Mouse (Mus musculus) forebrain, embryonic 13.5 days (tissue): ENCODE measurements around the gene Map3k14. TPM values are rescaled to one million over a fixed set of nuclear protein-coding genes. Genes with fewer than 3 reads are reported as not detected.
A peak's percentile ranks its signal among the peaks of the same experiment; 100 is the strongest.

Experiments
- ATAC-seq: fragments of 200-750 bp; cut with Nextera tagmentation; 2 replicates; pipeline ENCODE4 v1.8.0; 2017
- H3K27ac ChIP-seq: fragments of 300-500 bp; sonication (generic); 2 replicates; pipeline ENCODE4 v1.5.1; 2015; ENCODE audit warnings: inconsistent platforms, mild to moderate bottlenecking, moderate library complexity
- H3K27me3 ChIP-seq: fragments of 300-500 bp; sonication (generic); 2 replicates; pipeline ENCODE4 v1.6.1; 2015; ENCODE audit warnings: mild to moderate bottlenecking, inconsistent platforms
- H3K36me3 ChIP-seq: fragments of 300-500 bp; sonication (generic); 2 replicates; pipeline ENCODE4 v1.6.1; 2015; ENCODE audit warnings: mild to moderate bottlenecking, inconsistent platforms; ENCODE audit not compliant: poor library complexity, severe bottlenecking
- H3K4me1 ChIP-seq: fragments of 300-500 bp; sonication (generic); 2 replicates; pipeline ENCODE4 v1.6.1; 2015; ENCODE audit warnings: inconsistent platforms
- H3K4me2 ChIP-seq: fragments of 300-500 bp; sonication (generic); 2 replicates; pipeline ENCODE4 v1.6.1; 2015; ENCODE audit warnings: inconsistent platforms, mild to moderate bottlenecking, moderate library complexity
- H3K4me3 ChIP-seq: fragments of 300-500 bp; sonication (generic); 2 replicates; pipeline ENCODE4 v1.5.1; 2015; ENCODE audit warnings: mild to moderate bottlenecking, inconsistent platforms
- H3K9ac ChIP-seq: fragments of 300-500 bp; sonication (generic); 2 replicates; pipeline ENCODE4 v1.6.1; 2015; ENCODE audit warnings: mild to moderate bottlenecking, inconsistent platforms
- H3K9me3 ChIP-seq: fragments of 300-500 bp; sonication (generic); replicated peaks from 2 replicates; pipeline ENCODE4 v1.6.1; 2016; ENCODE audit warnings: inconsistent platforms
- WGBS: fragments of 180-500 bp; shearing (Covaris S2); methylation state at CpG from one replicate; pipeline ENCODE4 v1.1.7; 2015; 5-methylcytosine and 5-hydroxymethylcytosine counted together
- polyA plus RNA-seq: library from polyadenylated mRNA; unstranded; fragments of >200 nt; fragmentation: Nextera tagmentation; extraction: Ambion mirVana; gene quantifications from 2 replicates; pipeline ENCODE4 v1.2.1, GENCODE M21; 2015

Gene Map3k14
- polyA plus RNA-seq, 1 experiment from 2014 or later, result 2.8 TPM

DNA sequence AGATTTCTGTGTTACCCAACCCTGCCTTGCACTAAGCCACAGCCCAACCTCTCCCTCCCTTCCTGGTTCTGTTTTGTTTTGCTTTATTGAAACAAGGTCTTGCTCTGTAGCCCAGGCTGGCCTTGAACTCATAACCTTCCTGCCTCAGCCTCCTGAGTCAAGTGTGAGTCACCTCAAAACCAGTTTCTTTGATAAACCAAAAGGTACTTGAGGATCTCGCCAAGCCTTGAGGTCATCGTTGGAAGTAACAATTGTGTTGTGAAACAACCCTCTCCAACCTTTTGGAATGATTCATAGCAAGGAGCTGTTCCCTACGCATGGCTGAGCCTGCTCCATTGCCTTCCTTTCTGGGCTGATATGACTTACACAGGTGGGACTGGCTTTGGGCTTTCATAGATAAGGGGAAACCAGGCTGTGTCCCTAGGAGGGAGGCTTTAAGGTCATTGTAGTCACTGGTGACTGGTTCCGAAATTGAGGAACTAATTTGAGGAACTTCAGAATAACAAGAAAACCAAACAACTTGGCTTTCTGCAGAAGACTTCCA is 9.3 kb downstream of the Map3k14 start:
- Histone ChIP-seq H3K9me3 (no peaks in the 10 kb centered on the region), H3K36me3 (no peaks in the 10 kb centered on the region), H3K27ac (no peak overlapping the region), H3K4me1 (peaks cover 8% of the 10 kb centered on the region), H3K27me3 (no peaks in the 10 kb centered on the region), H3K4me3 (no peak overlapping the region), H3K4me2 (no peak overlapping the region), H3K9ac (no peak overlapping the region)
- whole genome bisulfite sequencing, result 93% methylated on average over 4 of the region's 4 CpGs
- no peak for ATAC-seq

DNA sequence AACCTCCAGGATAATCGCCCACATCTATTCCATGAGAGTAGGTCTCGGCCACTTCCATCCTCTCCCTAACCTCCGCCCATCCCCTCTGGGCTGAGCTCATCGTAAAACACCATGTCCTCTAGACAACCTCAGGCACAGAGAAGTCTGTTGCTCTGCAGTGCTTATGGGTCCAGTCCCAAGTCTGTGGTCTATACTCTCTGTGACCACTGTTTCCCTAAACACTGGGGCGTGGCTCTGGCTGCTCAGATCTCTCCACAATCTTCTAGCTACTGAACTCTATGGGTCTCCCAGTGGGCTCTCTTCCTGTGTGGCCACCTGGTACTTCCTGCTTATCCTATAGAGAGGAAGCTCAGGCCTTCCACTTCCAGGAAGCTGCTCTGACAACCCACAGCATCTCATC is 13.7 kb downstream of the Map3k14 start:
- Histone ChIP-seq H3K4me2 (no peak overlapping the region), H3K9ac (no peak overlapping the region), H3K4me1 (0 out of 2 replicates have a peak, but pooled peaks cover 4% of the 10 kb centered on the region), H3K4me3 (no peak overlapping the region), H3K27me3 (no peaks in the 10 kb centered on the region), H3K27ac (no peak overlapping the region), H3K9me3 (no peaks in the 10 kb centered on the region), H3K36me3 (no peaks in the 10 kb centered on the region)
- ATAC-seq, result no peak
- 88% methylated on average over 5 of the region's 5 CpGs for WGBS

- Histone ChIP-seq H3K27me3 (no peaks in the 10 kb centered on the region), H3K9ac (no peak overlapping the region), H3K36me3 (no peaks in the 10 kb centered on the region), H3K4me1 (peaks cover 15% of the 10 kb centered on the region), H3K4me3 (no peak overlapping the region), H3K27ac (no peak overlapping the region), H3K9me3 (no peaks in the 10 kb centered on the region), H3K4me2 (no peak overlapping the region)
- 95% methylated on average over 5 of the region's 5 CpGs for WGBS
- ATAC-seq, result no peak
Measured at GRCm38 (mm10) chr11:103252380-103252779, 14.9 kb downstream of the Map3k14 start.

GRCm38 (mm10) chr11:103250324-103250723 is 16.9 kb downstream of the Map3k14 start:
- Histone ChIP-seq H3K4me2 (no peak overlapping the region), H3K9ac (no peak overlapping the region), H3K36me3 (no peaks in the 10 kb centered on the region), H3K4me1 (peaks cover 24% of the 10 kb centered on the region), H3K4me3 (no peak overlapping the region), H3K27me3 (no peaks in the 10 kb centered on the region), H3K9me3 (no peaks in the 10 kb centered on the region), H3K27ac (no peak overlapping the region)
- WGBS, result 91% methylated on average over 3 of the region's 3 CpGs
- ATAC-seq, result no peak

- Histone ChIP-seq H3K27ac (no peak overlapping the region), H3K9me3 (no peaks in the 10 kb centered on the region), H3K36me3 (no peaks in the 10 kb centered on the region), H3K4me1 (peaks cover 31% of the 10 kb centered on the region), H3K4me3 (no peak overlapping the region), H3K9ac (no peak overlapping the region; the same call in 1 of the 2 replicates), H3K4me2 (no peak overlapping the region), H3K27me3 (no peaks in the 10 kb centered on the region)
- 70% methylated on average over 6 of the region's 6 CpGs for WGBS
- ATAC-seq, result no peak
Measured at GRCm38 (mm10) chr11:103249509-103249908, 17.8 kb downstream of the Map3k14 start.

- Histone ChIP-seq H3K4me2 (no peak overlapping the region), H3K36me3 (no peaks in the 10 kb centered on the region), H3K9me3 (no peaks in the 10 kb centered on the region), H3K27ac (no peak overlapping the region), H3K27me3 (no peaks in the 10 kb centered on the region), H3K4me1 (peaks cover 37% of the 10 kb centered on the region), H3K9ac (no peak overlapping the region), H3K4me3 (no peak overlapping the region)
- ATAC-seq, result no peak
- WGBS, result 58% methylated on average over 5 of the region's 5 CpGs
Measured at GRCm38 (mm10) chr11:103248837-103249236, 18.4 kb downstream of the Map3k14 start.

DNA sequence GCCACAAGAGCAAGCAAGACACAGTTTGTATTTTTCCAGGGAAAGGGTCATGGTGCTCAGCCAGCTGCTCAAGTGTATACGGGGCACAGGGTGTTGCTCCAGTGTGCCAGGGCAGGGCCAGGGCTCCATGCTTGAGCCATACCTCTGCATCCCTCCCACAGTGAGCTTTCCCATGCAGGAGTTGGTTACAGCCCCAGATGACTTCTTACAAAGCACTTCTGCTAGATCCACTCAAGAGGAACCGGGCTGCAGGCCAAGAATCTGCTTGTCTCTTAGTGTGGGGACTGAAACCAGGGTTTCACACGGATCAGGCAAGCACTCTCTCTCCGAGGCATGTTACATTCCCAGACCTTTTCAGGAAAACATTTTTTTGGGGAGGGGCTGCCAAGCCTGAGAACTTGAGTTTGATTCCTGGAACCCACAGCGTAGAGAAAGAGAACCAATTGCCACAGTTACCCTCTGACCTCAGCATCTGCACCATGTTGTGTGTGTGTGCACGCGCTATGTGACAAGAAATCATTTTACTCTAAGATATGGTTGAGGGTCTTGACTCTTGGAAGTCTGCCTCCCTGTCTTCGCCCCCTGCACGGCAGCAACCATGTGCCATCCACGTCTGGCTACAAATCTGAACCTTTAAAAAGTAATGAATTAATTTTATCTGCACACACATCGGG is 19.6 kb downstream of the Map3k14 start:
- Histone ChIP-seq H3K9ac (no peak overlapping the region), H3K4me1 (peaks cover 38% of the 10 kb centered on the region), H3K27ac (peak overlapping the region; percentile 59), H3K36me3 (no peaks in the 10 kb centered on the region), H3K27me3 (no peaks in the 10 kb centered on the region), H3K4me2 (no peak overlapping the region), H3K4me3 (no peak overlapping the region), H3K9me3 (no peaks in the 10 kb centered on the region)
- 63% methylated on average over 11 of the region's 11 CpGs for WGBS
- peak; percentile 70 for ATAC-seq

DNA sequence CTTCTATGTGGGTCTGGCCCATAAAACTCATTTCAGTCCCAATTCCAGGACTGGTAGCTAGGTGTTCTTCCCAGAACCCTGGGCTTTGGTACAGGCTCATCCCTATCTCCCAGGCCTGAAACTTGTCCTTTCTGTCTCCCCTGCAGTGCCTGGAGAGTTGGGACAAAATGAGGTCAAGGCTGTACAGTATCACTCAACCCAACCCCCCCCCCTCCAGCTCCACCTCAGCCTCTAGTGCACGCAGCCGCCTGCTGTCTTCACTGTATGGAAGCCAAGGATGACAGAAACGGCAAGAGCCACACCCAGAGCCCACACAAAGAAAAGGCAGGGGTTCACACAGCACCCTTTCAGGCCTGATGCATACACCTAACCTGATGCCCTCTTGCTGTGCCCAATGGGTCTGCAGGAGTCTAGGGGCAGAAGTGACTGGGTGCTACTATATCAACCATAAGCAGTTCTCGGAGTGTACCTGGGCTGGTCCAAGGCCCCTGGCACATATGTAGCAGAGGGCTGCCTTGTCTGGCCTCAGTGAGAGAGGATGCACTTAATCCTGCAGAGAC is 20.5 kb downstream of the Map3k14 start:
- WGBS, result 73% methylated on average over 4 of the region's 4 CpGs
- Histone ChIP-seq H3K4me3 (no peak overlapping the region), H3K27ac (0 out of 2 replicates have a peak overlapping the region, but pooled peaks have one; percentile 14), H3K36me3 (no peaks in the 10 kb centered on the region), H3K27me3 (no peaks in the 10 kb centered on the region), H3K9me3 (no peaks in the 10 kb centered on the region), H3K9ac (no peak overlapping the region), H3K4me1 (peaks cover 39% of the 10 kb centered on the region), H3K4me2 (no peak overlapping the region)
- no peak for ATAC-seq

- 87% methylated on average over 10 of the region's 10 CpGs for WGBS
- Histone ChIP-seq H3K27ac (0 out of 2 replicates have a peak overlapping the region, but pooled peaks have one; percentile 14), H3K9ac (no peak overlapping the region), H3K4me3 (no peak overlapping the region), H3K27me3 (no peaks in the 10 kb centered on the region), H3K4me2 (no peak overlapping the region), H3K36me3 (no peaks in the 10 kb centered on the region), H3K9me3 (no peaks in the 10 kb centered on the region), H3K4me1 (peaks cover 45% of the 10 kb centered on the region)
- ATAC-seq, result no peak
Measured at GRCm38 (mm10) chr11:103246081-103246730, 21.1 kb downstream of the Map3k14 start.

- H3K9ac ChIP-seq, result no peak overlapping the region
- H3K4me1 ChIP-seq, result peaks cover 54% of the 10 kb centered on the region
- H3K36me3 ChIP-seq, result 0 out of 2 replicates have a peak, but pooled peaks cover 4% of the 10 kb centered on the region
- no peak overlapping the region for H3K4me3 ChIP-seq
- 79% methylated on average over 4 of the region's 4 CpGs for WGBS
- H3K27me3 ChIP-seq, result no peaks in the 10 kb centered on the region
- H3K4me2 ChIP-seq, result no peak overlapping the region
- H3K9me3 ChIP-seq, result no peaks in the 10 kb centered on the region
- ATAC-seq, result no peak
- no peak overlapping the region for H3K27ac ChIP-seq
Measured at GRCm38 (mm10) chr11:103244856-103245255, 22.4 kb downstream of the Map3k14 start.

DNA sequence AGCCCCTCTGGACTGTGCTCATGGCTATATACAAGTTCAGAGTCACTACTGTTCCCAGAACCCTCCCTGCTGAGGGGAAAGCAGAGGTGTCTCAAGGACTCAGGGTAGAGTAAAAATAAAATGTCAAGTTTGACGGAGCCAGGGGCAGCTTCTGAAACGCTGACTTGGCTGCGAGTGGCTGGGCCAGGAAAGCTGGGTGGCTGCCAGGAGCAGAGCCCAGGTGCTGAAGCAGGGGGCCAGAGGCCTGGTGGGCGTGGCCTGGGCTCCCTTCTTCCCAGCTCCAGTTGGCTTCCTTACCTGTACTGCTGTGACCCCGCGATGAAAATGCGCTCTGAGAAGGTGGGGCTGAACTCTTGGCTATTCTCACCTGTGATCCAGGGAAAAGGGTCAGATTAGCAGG is 26.5 kb downstream of the Map3k14 start:
- Histone ChIP-seq H3K9ac (no peak overlapping the region), H3K4me2 (no peak overlapping the region), H3K27ac (no peak overlapping the region), H3K9me3 (no peaks in the 10 kb centered on the region), H3K36me3 (peaks cover 46% of the 10 kb centered on the region), H3K4me3 (no peak overlapping the region), H3K27me3 (no peaks in the 10 kb centered on the region), H3K4me1 (peaks cover 30% of the 10 kb centered on the region)
- WGBS, result 54% methylated on average over 7 of the region's 7 CpGs
- ATAC-seq, result no peak

- 71% methylated on average over 9 of the region's 9 CpGs for WGBS
- ATAC-seq, result no peak
- no peak overlapping the region for H3K9ac ChIP-seq
- no peaks in the 10 kb centered on the region for H3K9me3 ChIP-seq
- H3K4me3 ChIP-seq, result no peak overlapping the region
- H3K4me2 ChIP-seq, result no peak overlapping the region
- H3K27me3 ChIP-seq, result no peaks in the 10 kb centered on the region
- peaks cover 16% of the 10 kb centered on the region for H3K4me1 ChIP-seq
- peaks cover 51% of the 10 kb centered on the region for H3K36me3 ChIP-seq
- no peak overlapping the region for H3K27ac ChIP-seq
Measured at GRCm38 (mm10) chr11:103237757-103238156, 29.5 kb downstream of the Map3k14 start.
